Mouse (Mus musculus): ENCODE data around the gene Csnk1g2.
A peak's percentile ranks its signal among the peaks of the same experiment; 100 is the strongest.
"Not testable (repeated sequence)": the region's sequence is repeated elsewhere in the genome, so short reads cannot be mapped to it uniquely, and the experiment has no call there.

The Csnk1g2 gene

GRCm38 (mm10) chr10:80602698-80603325 is 19.8 kb upstream of the Csnk1g2 start, which contains the start of the genes Scamp4 and Adat3:
Gene Scamp4 (plus strand): TSS chr10:80602872.
Gene Adat3 (plus strand): TSS chr10:80602880.
- peak; percentile 94 to 95 for DNase-seq (ENCODE audit: low spot score in 2 of 2)

- no peak for DNase-seq (ENCODE audit: low spot score in 2 of 2)
These were observed 19.3 kb upstream of the Csnk1g2 start for GRCm38 (mm10) chr10:80603364-80603763.

GRCm38 (mm10) chr10:80604001-80604509 is 18.6 kb upstream of the Csnk1g2 start:
- no peak for DNase-seq (ENCODE audit: low spot score in 2 of 2)

- DNase-seq (ENCODE audit: low spot score in 2 of 2) = no peak
These were observed 17.6 kb upstream of the Csnk1g2 start for GRCm38 (mm10) chr10:80604988-80605387.

- not testable (repeated sequence) for DNase-seq (ENCODE audit: low spot score in 2 of 2)
These were observed 16.9 kb upstream of the Csnk1g2 start, which contains the start of gene Gm49322 for GRCm38 (mm10) chr10:80605721-80606120. Gene Gm49322 (plus strand): TSS chr10:80606021.

- no peak for DNase-seq (ENCODE audit: low spot score in 2 of 2)
These were observed 16.3 kb upstream of the Csnk1g2 start for GRCm38 (mm10) chr10:80606306-80606705.

GRCm38 (mm10) chr10:80606737-80607350 is 15.8 kb upstream of the Csnk1g2 start:
- no peak for DNase-seq (ENCODE audit: low spot score in 2 of 2)

GRCm38 (mm10) chr10:80608435-80608834 is 14.2 kb upstream of the Csnk1g2 start:
- no peak for DNase-seq (ENCODE audit: low spot score in 2 of 2)

- no peak for DNase-seq (ENCODE audit: low spot score in 2 of 2)
These were observed 13.2 kb upstream of the Csnk1g2 start for GRCm38 (mm10) chr10:80609269-80609924.

- DNase-seq (ENCODE audit: low spot score in 2 of 2) = no peak
These were observed 12.4 kb upstream of the Csnk1g2 start for GRCm38 (mm10) chr10:80610116-80610785.

- no peak for DNase-seq (ENCODE audit: low spot score in 2 of 2)
These were observed 11.6 kb upstream of the Csnk1g2 start for GRCm38 (mm10) chr10:80611024-80611423.

- DNase-seq (ENCODE audit: low spot score in 2 of 2) = no peak
These were observed 10.7 kb upstream of the Csnk1g2 start for GRCm38 (mm10) chr10:80611905-80612304.

- DNase-seq (ENCODE audit: low spot score in 2 of 2) = no peak
These were observed 8.8 kb upstream of the Csnk1g2 start for GRCm38 (mm10) chr10:80613821-80614220.

- no peak for DNase-seq (ENCODE audit: low spot score in 2 of 2)
These were observed 8.3 kb upstream of the Csnk1g2 start for GRCm38 (mm10) chr10:80614351-80614750.

GRCm38 (mm10) chr10:80618181-80618580 is 4.5 kb upstream of the Csnk1g2 start:
- DNase-seq (ENCODE audit: low spot score in 2 of 2) = no peak

- no peak for DNase-seq (ENCODE audit: low spot score in 2 of 2)
These were observed 3.0 kb upstream of the Csnk1g2 start for GRCm38 (mm10) chr10:80619465-80620244.

- no peak for DNase-seq (ENCODE audit: low spot score in 2 of 2)
These were observed 2.3 kb upstream of the Csnk1g2 start for GRCm38 (mm10) chr10:80620365-80620764.

- DNase-seq (ENCODE audit: low spot score in 2 of 2) = no peak
These were observed 1.6 kb upstream of the Csnk1g2 start for GRCm38 (mm10) chr10:80620796-80621689.

- DNase-seq (ENCODE audit: low spot score in 2 of 2) = no peak
These were observed 1.0 kb upstream of the Csnk1g2 start for GRCm38 (mm10) chr10:80621690-80621939.

GRCm38 (mm10) chr10:80621940-80622660 is 538 bp upstream of the Csnk1g2 start:
- peak; percentile 98 to 99 for DNase-seq (ENCODE audit: low spot score in 2 of 2)
